Mouse (Mus musculus): ENCODE measurements around the gene Gm9040.

DNA sequence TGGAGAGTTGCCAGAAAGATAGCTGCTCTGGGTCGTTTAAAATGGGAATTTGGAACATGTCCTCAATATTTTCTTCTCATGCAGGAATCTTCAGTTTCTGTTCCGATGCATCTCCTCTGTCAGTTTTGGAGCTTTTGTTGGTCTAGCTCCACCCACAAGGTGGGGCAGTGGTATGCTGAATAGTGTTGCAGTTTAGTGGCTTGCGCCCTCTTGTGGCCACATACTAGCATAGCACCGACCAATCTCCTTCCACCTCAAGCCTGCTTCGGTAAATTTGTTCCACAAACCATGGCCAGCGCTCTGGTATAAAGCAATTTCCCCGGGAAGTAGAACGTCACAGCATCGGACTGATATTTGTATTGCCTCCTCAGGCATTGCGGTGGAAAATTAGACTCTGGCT is 43.7 kb upstream of the Gm9040 start:
- TF ChIP-seq TBP (IDR thresholded peaks at IDR 0.05; ENCODE audit: low read depth, low read length), result peak; percentile 68; the same call in 1 of the 2 replicates
- TF ChIP-seq POLR2AphosphoS2 (IDR thresholded peaks at IDR 0.05; ENCODE audit: low read length), result no peak
- TF ChIP-seq CTCF (IDR thresholded peaks at IDR 0.05 in 2 of 3, conservative IDR thresholded peaks at IDR 0.05 in 1 of 3; ENCODE audit: control insufficient read depth in 1 of 3, insufficient read depth in 1 of 3, low read depth in 2 of 3, low read length in 3 of 3, poor library complexity in 1 of 3, severe bottlenecking in 1 of 3), result peak; percentile 85 to 95 (median 95)
- TF ChIP-seq BHLHE40 (IDR thresholded peaks at IDR 0.05; ENCODE audit: borderline replicate concordance, low read depth, low read length), result 0 out of 2 replicates have a peak, but pooled peaks have one; percentile 23
- no peak for TF ChIP-seq POLR2A (IDR thresholded peaks at IDR 0.05; ENCODE audit: control insufficient read depth in 1 of 2, insufficient read depth in 1 of 2, low read depth in 1 of 2, low read length in 2 of 2, poor library complexity in 1 of 2)
- no peak for TF ChIP-seq TAL1 (IDR thresholded peaks at IDR 0.05; ENCODE audit: low read length)
- no peak for TF ChIP-seq RCOR1 (IDR thresholded peaks at IDR 0.05; ENCODE audit: low read depth, low read length)
- no peak for TF ChIP-seq JUND (IDR thresholded peaks at IDR 0.05; ENCODE audit: low read depth, low read length)
- TF ChIP-seq CHD2 (IDR thresholded peaks at IDR 0.05; ENCODE audit: low read length), result no peak
- no peak for TF ChIP-seq USF1 (IDR thresholded peaks at IDR 0.05; ENCODE audit: low read depth, low read length)
- peak; percentile 94 for TF ChIP-seq SMC3 (IDR thresholded peaks at IDR 0.05; ENCODE audit: low read depth, low read length)
